Mouse (Mus musculus) MEL (cell line): ENCODE results near the gene Grip1. TPM values are rescaled to one million over a fixed set of nuclear protein-coding genes. Genes with fewer than 3 reads are reported as not detected.

ENCODE experiments used
- DNase-seq: peaks from one replicate; pipeline ENCODE4 v3.0.0; 2011; ENCODE audit warnings: low read depth, low spot score
- H3K27ac ChIP-seq: 2 replicates; pipeline ENCODE4 v1.5.1; 2012; ENCODE audit warnings: low read depth, mild to moderate bottlenecking, control low read depth, low read length, moderate library complexity; ENCODE audit not compliant: control insufficient read depth
- H3K27me3 ChIP-seq, 2 experiments: fragments of 150-350 bp in 1 of 2; sonication (generic) in 1 of 2; 2 replicates each; pipeline ENCODE4 v1.6.1; 2012; ENCODE audit warnings: low read length in 2 of 2, mild to moderate bottlenecking in 2 of 2, improper control_type of control experiment in 1 of 2, moderate library complexity in 1 of 2; ENCODE audit not compliant: insufficient read depth in 2 of 2, control insufficient read depth in 1 of 2
- H3K36me3 ChIP-seq, 2 experiments: 2 replicates each; pipeline ENCODE4 v1.6.1; 2012 to 2014; ENCODE audit warnings: low read length in 2 of 2, improper control_type of control experiment in 1 of 2, inconsistent platforms in 1 of 2, mild to moderate bottlenecking in 1 of 2; ENCODE audit not compliant: insufficient read depth in 2 of 2, control insufficient read depth in 1 of 2
- H3K4me1 ChIP-seq, 2 experiments: fragments of 150-350 bp in 1 of 2; sonication (generic) in 1 of 2; 2 replicates each; pipeline ENCODE4 v1.6.1; 2012; ENCODE audit warnings: low read length in 2 of 2, improper control_type of control experiment in 1 of 2, mild to moderate bottlenecking in 1 of 2; ENCODE audit not compliant: insufficient read depth in 2 of 2, control insufficient read depth in 1 of 2
- H3K4me3 ChIP-seq, 2 experiments: fragments of 150-350 bp in 1 of 2; sonication (generic) in 1 of 2; 2 replicates each; pipeline ENCODE4 v1.5.1; 2012; ENCODE audit warnings: low read depth in 2 of 2, low read length in 2 of 2, mild to moderate bottlenecking in 2 of 2, moderate library complexity in 2 of 2, control low read depth in 1 of 2, improper control_type of control experiment in 1 of 2; ENCODE audit not compliant: control insufficient read depth in 1 of 2, insufficient read depth in 1 of 2
- H3K79me2 ChIP-seq: 2 replicates; pipeline ENCODE4 v1.6.1; 2012; ENCODE audit warnings: mild to moderate bottlenecking, low read length, moderate library complexity; ENCODE audit not compliant: control insufficient read depth, poor library complexity, insufficient read depth
- H3K9ac ChIP-seq: 2 replicates; pipeline ENCODE4 v1.6.1; 2012; ENCODE audit warnings: low read depth, mild to moderate bottlenecking, control low read depth, low read length, moderate library complexity; ENCODE audit not compliant: control insufficient read depth, poor library complexity, severe bottlenecking
- H3K9me3 ChIP-seq: fragments of 150-350 bp; sonication (generic); replicated peaks from 2 replicates; pipeline ENCODE4 v1.6.1; 2012; ENCODE audit warnings: mild to moderate bottlenecking, low read length, improper control_type of control experiment, moderate library complexity; ENCODE audit not compliant: insufficient read depth
- CTCF ChIP-seq, 3 experiments: IDR thresholded peaks in 2 of 3; conservative IDR thresholded peaks in 1 of 3; 2 replicates each; pipeline ENCODE4 v1.5.1; 2011 to 2012; ENCODE audit warnings: low read length in 3 of 3, low read depth in 2 of 3, mild to moderate bottlenecking in 2 of 3, improper control_type of control experiment in 1 of 3, inconsistent platforms in 1 of 3, mixed read lengths in 1 of 3, moderate library complexity in 1 of 3; ENCODE audit not compliant: control insufficient read depth in 1 of 3, insufficient read depth in 1 of 3, poor library complexity in 1 of 3, severe bottlenecking in 1 of 3
- E2F4 ChIP-seq: IDR thresholded peaks from 2 replicates; pipeline ENCODE4 v1.6.1; 2011; ENCODE audit warnings: low read depth, low read length, improper control_type of control experiment, borderline replicate concordance
- ELF1 ChIP-seq: IDR thresholded peaks from 2 replicates; pipeline ENCODE4 v1.6.1; 2014; ENCODE audit warnings: low read depth, mild to moderate bottlenecking, inconsistent platforms, low read length, improper control_type of control experiment, moderate library complexity
- EP300 ChIP-seq, 2 experiments: IDR thresholded peaks; 2 replicates each; pipeline ENCODE4 v1.6.1; 2011; ENCODE audit warnings: improper control_type of control experiment in 2 of 2, low read length in 2 of 2, low read depth in 1 of 2, mild to moderate bottlenecking in 1 of 2
- GATA1 ChIP-seq: IDR thresholded peaks from 2 replicates; pipeline ENCODE4 v1.6.1; 2011; ENCODE audit warnings: low read depth, low read length, improper control_type of control experiment
- JUND ChIP-seq: IDR thresholded peaks from 2 replicates; pipeline ENCODE4 v1.6.1; 2011; ENCODE audit warnings: low read depth, mild to moderate bottlenecking, improper control_type of control experiment, low read length
- MAFK ChIP-seq: IDR thresholded peaks from 2 replicates; pipeline ENCODE4 v1.6.1; 2011; ENCODE audit warnings: low read depth, mild to moderate bottlenecking, low read length, improper control_type of control experiment, borderline replicate concordance
- MYB ChIP-seq: IDR thresholded peaks from 2 replicates; pipeline ENCODE4 v1.6.1; 2011; ENCODE audit warnings: mild to moderate bottlenecking, low read depth, low read length, improper control_type of control experiment
- MYC ChIP-seq: IDR thresholded peaks from 2 replicates; pipeline ENCODE4 v1.6.1; 2011; ENCODE audit warnings: low read depth, mild to moderate bottlenecking, low read length, improper control_type of control experiment, moderate library complexity
- POLR2A ChIP-seq, 2 experiments: IDR thresholded peaks; 2 replicates each; pipeline ENCODE4 v1.6.1; 2011 to 2012; ENCODE audit warnings: low read length in 2 of 2, mild to moderate bottlenecking in 2 of 2, control low read depth in 1 of 2, improper control_type of control experiment in 1 of 2, low read depth in 1 of 2, moderate library complexity in 1 of 2; ENCODE audit not compliant: control insufficient read depth in 1 of 2, insufficient read depth in 1 of 2, poor library complexity in 1 of 2
- POLR2AphosphoS2 ChIP-seq: IDR thresholded peaks from 2 replicates; pipeline ENCODE4 v1.6.1; 2011; ENCODE audit warnings: low read length, improper control_type of control experiment
- RAD21 ChIP-seq: IDR thresholded peaks from 2 replicates; pipeline ENCODE4 v1.6.1; 2011; ENCODE audit warnings: mild to moderate bottlenecking, low read depth, low read length, improper control_type of control experiment
- RCOR1 ChIP-seq: IDR thresholded peaks from 2 replicates; pipeline ENCODE4 v1.6.1; 2012; ENCODE audit warnings: low read depth, mild to moderate bottlenecking, inconsistent platforms, low read length, improper control_type of control experiment
- SIN3A ChIP-seq: IDR thresholded peaks from 2 replicates; pipeline ENCODE4 v1.6.1; 2012; ENCODE audit warnings: low read length, improper control_type of control experiment, inconsistent platforms
- SMC3 ChIP-seq: IDR thresholded peaks from 2 replicates; pipeline ENCODE4 v1.6.1; 2011; ENCODE audit warnings: low read depth, low read length, improper control_type of control experiment
- TAL1 ChIP-seq: IDR thresholded peaks from 2 replicates; pipeline ENCODE4 v1.6.1; 2012; ENCODE audit warnings: mild to moderate bottlenecking, inconsistent platforms, low read length, moderate library complexity, mixed read lengths
- TBP ChIP-seq: IDR thresholded peaks from 2 replicates; pipeline ENCODE4 v1.8.0; 2011; ENCODE audit warnings: low read depth, low read length, improper control_type of control experiment
- TCF12 ChIP-seq: IDR thresholded peaks from 2 replicates; pipeline ENCODE4 v1.6.1; 2014; ENCODE audit warnings: low read depth, mild to moderate bottlenecking, inconsistent platforms, low read length, improper control_type of control experiment, moderate library complexity
- UBTF ChIP-seq: IDR thresholded peaks from 2 replicates; pipeline ENCODE4 v1.6.1; 2012; ENCODE audit warnings: low read depth, mild to moderate bottlenecking, inconsistent platforms, low read length, improper control_type of control experiment, moderate library complexity, borderline replicate concordance; ENCODE audit not compliant: insufficient read depth
- USF2 ChIP-seq, 2 experiments: IDR thresholded peaks; 2 replicates each; pipeline ENCODE4 v1.6.1; 2011 to 2012; ENCODE audit warnings: improper control_type of control experiment in 2 of 2, low read length in 2 of 2, borderline replicate concordance in 1 of 2, inconsistent platforms in 1 of 2, low read depth in 1 of 2, mild to moderate bottlenecking in 1 of 2; ENCODE audit not compliant: insufficient read depth in 1 of 2
- ZC3H11A ChIP-seq: IDR thresholded peaks from 2 replicates; pipeline ENCODE4 v1.6.1; 2012; ENCODE audit warnings: low read depth, mild to moderate bottlenecking, inconsistent platforms, low read length, improper control_type of control experiment
- ZKSCAN1 ChIP-seq: IDR thresholded peaks from 2 replicates; pipeline ENCODE4 v1.6.1; 2012; ENCODE audit warnings: low read depth, mild to moderate bottlenecking, inconsistent platforms, low read length, improper control_type of control experiment, moderate library complexity
- ZNF384 ChIP-seq: IDR thresholded peaks from 2 replicates; pipeline ENCODE4 v1.6.1; 2012; ENCODE audit warnings: low read depth, mild to moderate bottlenecking, inconsistent platforms, low read length, improper control_type of control experiment
- polyA plus RNA-seq, 2 experiments: library from polyadenylated mRNA; stranded (reverse) in 1 of 2; unstranded in 1 of 2; fragments of >175 nt in 1 of 2; fragments of >200 nt in 1 of 2; gene quantifications; 2 replicates each; pipeline versions ENCODE4 v1.2.1 to v1.2.4; 2012; ENCODE audit warnings: low replicate concordance in 2 of 2, low read depth in 1 of 2; ENCODE audit not compliant: insufficient read length in 2 of 2, insufficient read depth in 1 of 2, missing spikeins in 1 of 2
- total RNA-seq: library from RNA; depleted of rRNA; stranded (reverse); fragments of 300-350 nt; gene quantifications from 2 replicates; pipeline ENCODE4 v1.2.3, GENCODE M21; 2012

Gene Grip1
- total and polyA plus RNA-seq, 3 experiments, result 0.04 TPM; not detected in 2

DNA sequence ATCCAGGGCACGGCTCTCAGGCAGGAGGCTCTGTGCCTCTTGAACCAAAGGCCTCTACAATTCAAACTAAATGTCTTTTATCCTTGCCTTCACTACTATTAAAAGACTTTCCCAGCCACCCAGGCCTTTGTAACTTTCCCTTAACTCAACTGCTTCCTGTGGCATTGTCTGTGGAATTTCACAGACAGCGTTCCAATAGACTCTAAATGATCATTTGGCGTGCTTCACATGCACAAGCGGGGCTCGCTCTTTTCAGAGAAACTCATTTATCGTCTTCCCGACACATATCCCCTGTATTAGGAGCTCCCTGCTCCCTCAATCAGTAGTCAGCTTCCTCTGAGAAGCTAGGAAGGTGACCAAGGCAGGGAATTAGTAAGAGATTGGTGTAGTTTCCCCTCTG, 104.8 kb downstream of the Grip1 start:
- Histone ChIP-seq H3K36me3 (no peaks in the 10 kb centered on the region), H3K79me2 (no peaks in the 10 kb centered on the region), H3K4me1 (no peaks in the 10 kb centered on the region), H3K9me3 (no peaks in the 10 kb centered on the region), H3K27me3 (no peaks in the 10 kb centered on the region), H3K27ac (no peak overlapping the region), H3K4me3 (no peak overlapping the region), H3K9ac (no peak overlapping the region)
- DNase-seq, result no peak
- TF ChIP-seq UBTF (no peak), ELF1 (no peak), USF2 (IDR thresholded peaks at IDR 0.05; ENCODE audit: borderline replicate concordance in 1 of 2, insufficient read depth in 1 of 2, low read depth in 1 of 2, low read length in 2 of 2) (no peak), TBP (no peak), MYC (no peak), RCOR1 (no peak), JUND (no peak), MYB (no peak), ZKSCAN1 (no peak), RAD21 (no peak), POLR2A (IDR thresholded peaks at IDR 0.05; ENCODE audit: control insufficient read depth in 1 of 2, insufficient read depth in 1 of 2, low read depth in 1 of 2, low read length in 2 of 2, poor library complexity in 1 of 2) (no peak), ZC3H11A (no peak), EP300 (IDR thresholded peaks at IDR 0.05; ENCODE audit: low read depth in 1 of 2, low read length in 2 of 2) (no peak), SIN3A (no peak), ZNF384 (no peak), SMC3 (no peak), GATA1 (no peak), POLR2AphosphoS2 (no peak), CTCF (IDR thresholded peaks at IDR 0.05 in 2 of 3, conservative IDR thresholded peaks at IDR 0.05 in 1 of 3; ENCODE audit: control insufficient read depth in 1 of 3, insufficient read depth in 1 of 3, low read depth in 2 of 3, low read length in 3 of 3, poor library complexity in 1 of 3, severe bottlenecking in 1 of 3) (no peak)

DNA sequence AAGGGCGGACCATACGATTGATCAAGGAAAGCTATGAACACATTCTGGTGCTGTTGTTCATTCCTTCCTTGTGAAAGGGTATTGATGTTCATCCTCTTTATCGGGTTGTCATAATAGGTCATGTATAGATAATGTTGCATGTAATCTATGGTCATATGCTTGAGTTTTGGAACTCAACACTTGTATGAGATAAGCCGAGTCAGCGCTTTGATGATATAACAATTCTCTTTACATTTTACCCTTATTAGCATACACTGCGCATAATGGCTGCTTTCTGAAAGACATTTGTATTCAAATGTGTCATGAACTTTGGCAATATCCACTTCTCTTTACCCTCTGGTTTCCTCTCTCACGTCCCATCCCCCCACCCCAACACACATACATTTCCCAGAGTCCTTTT, 111.2 kb downstream of the Grip1 start:
- H3K4me3 ChIP-seq, result no peak overlapping the region
- no peaks in the 10 kb centered on the region for H3K9me3 ChIP-seq
- no peaks in the 10 kb centered on the region for H3K4me1 ChIP-seq
- no peaks in the 10 kb centered on the region for H3K36me3 ChIP-seq
- H3K9ac ChIP-seq, result no peak overlapping the region
- H3K79me2 ChIP-seq, result no peaks in the 10 kb centered on the region
- TF ChIP-seq E2F4 (no peak), TCF12 (no peak), MAFK (peak; percentile 24; the same call in 1 of the 2 replicates), TAL1 (no peak)
- no peak for DNase-seq
- no peaks in the 10 kb centered on the region for H3K27me3 ChIP-seq
- no peak overlapping the region for H3K27ac ChIP-seq
